Mouse (Mus musculus): ENCODE results near the gene Gm13696. TPM values are rescaled to one million over a fixed set of nuclear protein-coding genes. Genes with fewer than 3 reads are reported as not detected.

Gm13696 gene
- polyA plus RNA-seq, 1 experiment from 2014 or later: not detected

DNA sequence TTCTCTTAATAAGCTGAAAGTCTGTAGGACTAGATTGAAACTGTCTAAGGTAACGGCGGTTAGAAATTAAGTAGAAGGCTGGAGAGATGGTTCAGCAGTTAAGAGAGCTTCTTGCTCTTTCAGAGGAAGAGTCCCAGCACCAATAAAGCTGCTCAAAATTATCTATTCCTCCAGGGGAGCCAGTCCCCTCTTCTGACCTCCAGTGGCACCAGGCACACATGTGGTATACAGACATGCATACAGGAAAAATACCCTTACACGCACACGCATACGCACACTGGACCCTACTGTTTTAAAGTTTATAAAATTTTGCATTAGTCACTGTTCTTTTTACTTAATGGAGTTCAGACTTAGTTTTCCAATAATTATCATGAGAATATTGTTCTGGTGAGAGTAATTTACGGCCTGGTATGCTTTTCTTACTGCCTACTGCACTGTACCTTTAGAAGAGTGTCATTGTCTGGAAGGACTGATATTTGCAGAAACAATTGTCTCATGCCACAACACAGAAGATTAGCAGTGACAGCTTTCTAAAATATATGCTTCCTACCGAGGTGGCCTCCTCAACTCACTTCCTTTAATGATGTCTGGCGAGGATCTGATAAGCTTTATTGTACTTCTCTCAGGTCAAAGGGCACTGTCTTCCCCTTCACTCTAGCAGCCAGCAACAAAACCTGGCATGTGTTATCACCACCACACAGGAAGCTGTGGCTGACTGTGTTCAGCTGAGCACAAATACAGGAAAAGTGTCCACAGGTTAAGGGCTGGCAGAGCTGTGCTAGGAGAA, 46.8 kb downstream of the Gm13696 start:
- Histone ChIP-seq H3K9ac (ENCODE audit: low read depth, low read length) (no peak overlapping the region), H3K4me1 (ENCODE audit: control insufficient read depth, insufficient read depth, low read depth, low read length) (no peaks in the 10 kb centered on the region), H3K4me2 (ENCODE audit: low read length) (no peak overlapping the region), H3K36me3 (ENCODE audit: control insufficient read depth, insufficient read depth, low read length) (no peaks in the 10 kb centered on the region), H3K27ac (ENCODE audit: low read depth, low read length) (no peak overlapping the region), H3K4me3 (ENCODE audit: low read length) (no peak overlapping the region), H3K27me3 (replicated peaks; ENCODE audit: control insufficient read depth, insufficient read depth, low read length) (no peaks in the 10 kb centered on the region), H3K9me3 (ENCODE audit: control insufficient read depth, low read length) (no peaks in the 10 kb centered on the region)
- no peak for ATAC-seq
- WGBS: 75% methylated on average over 8 of the region's 8 CpGs

GRCm38 (mm10) chr2:84021930-84022329, 49.0 kb downstream of the Gm13696 start:
- no peak overlapping the region for H3K4me2 ChIP-seq (ENCODE audit: low read length)
- WGBS: 78% methylated on average over 2 of the region's 2 CpGs

GRCm38 (mm10) chr2:84022905-84023304, 50.0 kb downstream of the Gm13696 start:
- ATAC-seq: no peak
- H3K4me1 ChIP-seq (ENCODE audit: control insufficient read depth, insufficient read depth, low read depth, low read length): no peaks in the 10 kb centered on the region
- no peaks in the 10 kb centered on the region for H3K36me3 ChIP-seq (ENCODE audit: control insufficient read depth, insufficient read depth, low read length)
- no peaks in the 10 kb centered on the region for H3K27me3 ChIP-seq (replicated peaks; ENCODE audit: control insufficient read depth, insufficient read depth, low read length)
- H3K4me3 ChIP-seq (ENCODE audit: low read length): no peak overlapping the region
- H3K27ac ChIP-seq (ENCODE audit: low read depth, low read length): no peak overlapping the region
- H3K9ac ChIP-seq (ENCODE audit: low read depth, low read length): no peak overlapping the region
- no peaks in the 10 kb centered on the region for H3K9me3 ChIP-seq (ENCODE audit: control insufficient read depth, low read length)
- H3K4me2 ChIP-seq (ENCODE audit: low read length): no peak overlapping the region
- 88% methylated on average over 2 of the region's 2 CpGs for WGBS

More at GRCm38 (mm10) chr2:84021930-84022329, 49.0 kb downstream of the Gm13696 start:
- Histone ChIP-seq H3K27me3 (replicated peaks; ENCODE audit: control insufficient read depth, insufficient read depth, low read length) (no peaks in the 10 kb centered on the region), H3K9me3 (ENCODE audit: control insufficient read depth, low read length) (no peaks in the 10 kb centered on the region), H3K4me1 (ENCODE audit: control insufficient read depth, insufficient read depth, low read depth, low read length) (no peaks in the 10 kb centered on the region), H3K4me3 (ENCODE audit: low read length) (no peak overlapping the region), H3K27ac (ENCODE audit: low read depth, low read length) (no peak overlapping the region), H3K36me3 (ENCODE audit: control insufficient read depth, insufficient read depth, low read length) (no peaks in the 10 kb centered on the region), H3K9ac (ENCODE audit: low read depth, low read length) (no peak overlapping the region)
- no peak for ATAC-seq

- H3K9ac ChIP-seq (ENCODE audit: low read depth, low read length): no peak overlapping the region
- no peak overlapping the region for H3K27ac ChIP-seq (ENCODE audit: low read depth, low read length)
- WGBS: 83% methylated on average over 2 of the region's 2 CpGs
- no peaks in the 10 kb centered on the region for H3K27me3 ChIP-seq (replicated peaks; ENCODE audit: control insufficient read depth, insufficient read depth, low read length)
- no peaks in the 10 kb centered on the region for H3K36me3 ChIP-seq (ENCODE audit: control insufficient read depth, insufficient read depth, low read length)
- H3K4me2 ChIP-seq (ENCODE audit: low read length): no peak overlapping the region
- no peaks in the 10 kb centered on the region for H3K9me3 ChIP-seq (ENCODE audit: control insufficient read depth, low read length)
- no peaks in the 10 kb centered on the region for H3K4me1 ChIP-seq (ENCODE audit: control insufficient read depth, insufficient read depth, low read depth, low read length)
- no peak for ATAC-seq
- no peak overlapping the region for H3K4me3 ChIP-seq (ENCODE audit: low read length)
These were observed 50.4 kb downstream of the Gm13696 start for GRCm38 (mm10) chr2:84023319-84023718.

Other genes with a start within 250 kb of the Gm13696 start
- 17.1 and 24.7 TPM in 2 replicates for gene Itgav, start 248.7 kb upstream of the Gm13696 start, polyA plus RNA-seq (2015; fragmentation: Nextera tagmentation; extraction: Ambion mirVana)
- 77.1 and 80.4 TPM in 2 replicates for gene Fam171b, start 160.5 kb upstream of the Gm13696 start, polyA plus RNA-seq (2015; fragmentation: Nextera tagmentation; extraction: Ambion mirVana)
- gene Zswim2, start 31.9 kb upstream of the Gm13696 start, polyA plus RNA-seq (2015; fragmentation: Nextera tagmentation; extraction: Ambion mirVana): not detected in 2 replicates
- gene Gm13698, start 17.4 kb upstream of the Gm13696 start, polyA plus RNA-seq (2015; fragmentation: Nextera tagmentation; extraction: Ambion mirVana): not detected in 2 replicates
- not detected in 2 replicates for gene Gm13693, start 11.6 kb upstream of the Gm13696 start, polyA plus RNA-seq (2015; fragmentation: Nextera tagmentation; extraction: Ambion mirVana)
- gene Gm13695, start 5.8 kb upstream of the Gm13696 start, polyA plus RNA-seq (2015; fragmentation: Nextera tagmentation; extraction: Ambion mirVana): not detected in 2 replicates
- not detected in 2 replicates for gene Gm13694, start 5.8 kb downstream of the Gm13696 start, polyA plus RNA-seq (2015; fragmentation: Nextera tagmentation; extraction: Ambion mirVana)
- not detected in 2 replicates for gene Gm13697, start 11.6 kb downstream of the Gm13696 start, polyA plus RNA-seq (2015; fragmentation: Nextera tagmentation; extraction: Ambion mirVana)
- gene Gm13691, start 17.4 kb downstream of the Gm13696 start, polyA plus RNA-seq (2015; fragmentation: Nextera tagmentation; extraction: Ambion mirVana): not detected in 2 replicates

Measured in hindbrain, embryonic 16.5 days (tissue).